In genomic region chr2:76334596-76334995, GRCm38 (mm10) we compare ENCODE assay signal across 16 mouse cellular contexts. TPM values are rescaled to one million over a fixed set of nuclear protein-coding genes. Genes with fewer than 3 reads are reported as not detected.
DNase-seq lines count a peak whose midpoint lies in the region; ATAC-seq and TF ChIP-seq lines count a peak whose summit lies in the region.
"Had no signal": no experiment of that assay in that cellular context is flagged by ENCODE, and none has a peak within 500 bp of the region (broad histone marks: within the 10 kb centered on the region; RNA-seq: fewer than 3 reads in every experiment).

No protein-coding gene starts in this region.

- no peak overlapping the region for H3K27ac ChIP-seq in forebrain, postnatal 0 days (ENCODE audit: low read depth, low read length)
- H3K27ac ChIP-seq in forebrain, embryonic 11.5 days (ENCODE audit: low read depth, low read length): no peak overlapping the region
- H3K27ac ChIP-seq in limb, embryonic 11.5 days (replicated peaks; ENCODE audit: low read depth, low read length): no peak overlapping the region
- no peak overlapping the region for H3K27ac ChIP-seq in limb, embryonic 10.5 days
- H3K27ac ChIP-seq in CH12.LX (ENCODE audit: insufficient read depth, low read depth): no peak overlapping the region
- H3K27ac ChIP-seq: heart, embryonic 10.5 days; hindbrain, embryonic 12.5 days; kidney, embryonic 15.5 days; liver, embryonic 13.5 days had no signal

- 62% methylated on average over 5 of the region's 5 CpGs for WGBS in forebrain, postnatal 0 days
- WGBS in forebrain, embryonic 11.5 days: 82% methylated on average over 5 of the region's 5 CpGs
- WGBS in limb, embryonic 11.5 days: 86% methylated on average over 5 of the region's 5 CpGs
- 88% methylated on average over 5 of the region's 5 CpGs for WGBS in limb, embryonic 10.5 days

- DNase-seq in forebrain, postnatal 0 days: peak; percentile 33
- DNase-seq in forebrain, embryonic 11.5 days (ENCODE audit: low spot score): no peak
- DNase-seq in limb, embryonic 11.5 days (ENCODE audit: low spot score): peak; percentile 22
- DNase-seq in limb, embryonic 10.5 days (ENCODE audit: low spot score): no peak
- DNase-seq in CH12.LX (ENCODE audit: extremely low read depth) (peak; percentile 22), ZHBTc4 (ENCODE audit: low read depth, low spot score) (peak; percentile 61)
- no peak for DNase-seq in spleen, postnatal 14 days (ENCODE audit: low spot score in 2 of 2)
- DNase-seq in frontal cortex, postnatal 25 days (ENCODE audit: low spot score in 2 of 2): no peak
- DNase-seq: liver, embryonic 13.5 days; thymus, adult 2 months had no signal

- no peak overlapping the region for H3K9ac ChIP-seq in forebrain, postnatal 0 days
- no peak overlapping the region for H3K9ac ChIP-seq in forebrain, embryonic 11.5 days (ENCODE audit: low read length)
- no peak overlapping the region for H3K9ac ChIP-seq in limb, embryonic 11.5 days (ENCODE audit: low read length)
- no peak overlapping the region for H3K9ac ChIP-seq in CH12.LX (ENCODE audit: insufficient read depth, low read depth)
- H3K9ac ChIP-seq: hindbrain, embryonic 12.5 days; kidney, embryonic 15.5 days; liver, embryonic 13.5 days had no signal

- TF ChIP-seq EP300 in CH12.LX (IDR thresholded peaks at IDR 0.05; ENCODE audit: low read length): no peak

- no peak for ATAC-seq in forebrain, postnatal 0 days
- ATAC-seq in forebrain, embryonic 11.5 days (replicated peaks; ENCODE audit: low FRiP score): no peak
- no peak for ATAC-seq in limb, embryonic 11.5 days (ENCODE audit: insufficient number of reproducible peaks, low FRiP score, low TSS enrichment, low read depth)

- no peak overlapping the region for H3K4me3 ChIP-seq in forebrain, postnatal 0 days (ENCODE audit: low read depth, low read length)
- H3K4me3 ChIP-seq in forebrain, embryonic 11.5 days (ENCODE audit: low read depth, low read length): no peak overlapping the region
- no peak overlapping the region for H3K4me3 ChIP-seq in limb, embryonic 11.5 days (ENCODE audit: low read depth, low read length)
- H3K4me3 ChIP-seq in limb, embryonic 10.5 days: no peak overlapping the region
- no peak overlapping the region for H3K4me3 ChIP-seq in CH12.LX (replicated peaks in 1 of 3; ENCODE audit: low read depth in 2 of 3, low read length in 2 of 3, poor library complexity in 1 of 3)
- H3K4me3 ChIP-seq: heart, embryonic 10.5 days; hindbrain, embryonic 12.5 days; kidney, embryonic 15.5 days; liver, embryonic 13.5 days had no signal

- no peak overlapping the region for H3K4me2 ChIP-seq in forebrain, postnatal 0 days (ENCODE audit: low read depth)
- no peak overlapping the region for H3K4me2 ChIP-seq in forebrain, embryonic 11.5 days (ENCODE audit: low read depth, low read length, severe bottlenecking)
- no peak overlapping the region for H3K4me2 ChIP-seq in limb, embryonic 11.5 days (ENCODE audit: low read depth, severe bottlenecking)
- no peak overlapping the region for H3K4me2 ChIP-seq in CH12.LX (ENCODE audit: insufficient read depth, low read depth, poor library complexity, severe bottlenecking)
- H3K4me2 ChIP-seq: hindbrain, embryonic 12.5 days; kidney, embryonic 15.5 days; liver, embryonic 13.5 days had no signal

- in situ Hi-C loops in CH12.LX (cut with MboI; ENCODE audit: low pct_ligation_motif_present, low pct_unique_long_range_greater_than_20kb, low sequenced_read_pairs): no loop called here

- peak; percentile 50 for TF ChIP-seq CTCF in forebrain, postnatal 0 days (IDR thresholded peaks at IDR 0.05; ENCODE audit: low read depth)
- peak; percentile 15 to 39; a peak in 2 of 4 replicates for TF ChIP-seq CTCF in CH12.LX (conservative IDR thresholded peaks at IDR 0.05 in 1 of 2, IDR thresholded peaks at IDR 0.05 in 1 of 2; ENCODE audit: low read depth in 2 of 2, low read length in 2 of 2)

- TF ChIP-seq RAD21 in CH12.LX (IDR thresholded peaks at IDR 0.05; ENCODE audit: low read depth, low read length): peak; percentile 12

- no peaks in the 10 kb centered on the region for H3K36me3 ChIP-seq in forebrain, postnatal 0 days (ENCODE audit: insufficient read depth)
- no peaks in the 10 kb centered on the region for H3K36me3 ChIP-seq in forebrain, embryonic 11.5 days (ENCODE audit: control insufficient read depth, insufficient read depth, low read length)
- H3K36me3 ChIP-seq in limb, embryonic 11.5 days (ENCODE audit: control insufficient read depth, insufficient read depth, low read length): no peaks in the 10 kb centered on the region
- no peaks in the 10 kb centered on the region for H3K36me3 ChIP-seq in limb, embryonic 10.5 days
- no peaks in the 10 kb centered on the region for H3K36me3 ChIP-seq in CH12.LX (replicated peaks in 1 of 2; ENCODE audit: control insufficient read depth in 1 of 2, insufficient read depth in 1 of 2, low read length in 1 of 2)
- H3K36me3 ChIP-seq: heart, embryonic 10.5 days; hindbrain, embryonic 12.5 days; kidney, embryonic 15.5 days; liver, embryonic 13.5 days had no signal

- dilution Hi-C loops in CH12.LX (cut with MboI; ENCODE audit: extremely low pct_ligation_motif_present, extremely low pct_unique_long_range_greater_than_20kb, low sequenced_read_pairs): no loop called here

- H3K9me3 ChIP-seq in forebrain, postnatal 0 days (ENCODE audit: low read length): no peaks in the 10 kb centered on the region
- no peaks in the 10 kb centered on the region for H3K9me3 ChIP-seq in forebrain, embryonic 11.5 days (ENCODE audit: control insufficient read depth, low read length)
- H3K9me3 ChIP-seq in limb, embryonic 11.5 days (ENCODE audit: control insufficient read depth, low read length): no peaks in the 10 kb centered on the region
- no peaks in the 10 kb centered on the region for H3K9me3 ChIP-seq in limb, embryonic 10.5 days (replicated peaks)
- no peaks in the 10 kb centered on the region for H3K9me3 ChIP-seq in CH12.LX (replicated peaks; ENCODE audit: low read length)
- H3K9me3 ChIP-seq: heart, embryonic 10.5 days; hindbrain, embryonic 12.5 days; kidney, embryonic 15.5 days; liver, embryonic 13.5 days had no signal

- no peaks in the 10 kb centered on the region for H3K79me2 ChIP-seq in CH12.LX (replicated peaks; ENCODE audit: control insufficient read depth, extremely low read depth, insufficient read depth, poor library complexity, severe bottlenecking)

- peaks cover 4% of the 10 kb centered on the region; the same call in 1 of the 2 replicates for H3K27me3 ChIP-seq in forebrain, postnatal 0 days (ENCODE audit: insufficient read depth, low read length)
- H3K27me3 ChIP-seq in forebrain, embryonic 11.5 days (ENCODE audit: control insufficient read depth, insufficient read depth, low read length): no peaks in the 10 kb centered on the region; the same call in 1 of the 2 replicates
- peaks cover 7% of the 10 kb centered on the region for H3K27me3 ChIP-seq in limb, embryonic 11.5 days (ENCODE audit: control insufficient read depth, insufficient read depth, low read length)
- H3K27me3 ChIP-seq in limb, embryonic 10.5 days (ENCODE audit: low read depth, poor library complexity, severe bottlenecking): peaks cover 29% of the 10 kb centered on the region
- no peaks in the 10 kb centered on the region for H3K27me3 ChIP-seq in CH12.LX (replicated peaks)

- TF ChIP-seq POLR2A in CH12.LX (IDR thresholded peaks at IDR 0.05; ENCODE audit: low read depth, low read length): no peak

- H3K4me1 ChIP-seq in forebrain, postnatal 0 days (ENCODE audit: insufficient read depth): 0 out of 2 replicates have a peak, but pooled peaks cover 5% of the 10 kb centered on the region
- H3K4me1 ChIP-seq in forebrain, embryonic 11.5 days (replicated peaks; ENCODE audit: control insufficient read depth, insufficient read depth, low read length): 0 out of 2 replicates have a peak, but pooled peaks cover 3% of the 10 kb centered on the region
- no peaks in the 10 kb centered on the region; the same call in 1 of the 2 replicates for H3K4me1 ChIP-seq in limb, embryonic 11.5 days (ENCODE audit: control insufficient read depth, insufficient read depth, low read length)
- H3K4me1 ChIP-seq in limb, embryonic 10.5 days: peaks cover 19% of the 10 kb centered on the region
- no peaks in the 10 kb centered on the region for H3K4me1 ChIP-seq in CH12.LX (ENCODE audit: control insufficient read depth in 1 of 2, insufficient read depth in 2 of 2)

TF ChIP-seq in CH12.LX, 34 proteins besides CTCF, POLR2A, EP300 and RAD21 (continues in another document):
- TF ChIP-seq SMC3 (IDR thresholded peaks at IDR 0.05; ENCODE audit: low read depth, low read length): no peak
- no peak for TF ChIP-seq POLR2AphosphoS2 (IDR thresholded peaks at IDR 0.05; ENCODE audit: low read depth, low read length)

RNA-seq across cellular contexts. Expression of gene Pde11a, which starts 4.0 kb away (rescaled TPM):
- 0.86 and 1.2 TPM in 2 replicates for total RNA-seq in forebrain, postnatal 0 days (2014; rRNA removed)
- 0.43 and 1.0 TPM in 2 replicates for polyA plus RNA-seq in forebrain, postnatal 0 days (2015; fragmentation: Nextera tagmentation; extraction: Ambion mirVana)
- 0.12 TPM in 1 of 2 replicates, not detected in the other for polyA plus RNA-seq in forebrain, embryonic 11.5 days (2014; fragmentation: Nextera tagmentation; extraction: Ambion mirVana)
- 0.31 and 0.52 TPM in 2 replicates for polyA plus RNA-seq in limb, embryonic 11.5 days (2014; fragmentation: Nextera tagmentation; extraction: Ambion mirVana)
- 0.11 and 0.25 TPM in 2 replicates for polyA plus RNA-seq in limb, embryonic 10.5 days (2016; fragmentation: Nextera tagmentation; extraction: Ambion mirVana)
- total RNA-seq in CH12.LX (2012; rRNA removed) (0.08 and 0.38 TPM in 2 replicates), CH12.LX (2014; rRNA removed) (0.20 and 0.21 TPM in 2 replicates)
- polyA plus RNA-seq in CH12.LX (2012; ENCODE audit: insufficient read length, low read depth): 0.14 and 0.34 TPM in 2 replicates
- total RNA-seq: common myeloid progenitor, adult 5-6 weeks had no signal
- polyA plus RNA-seq: liver, embryonic 13.5 days had no signal

RNA-seq across cellular contexts. Expression of gene Cyct, which starts 25.7 kb away (rescaled TPM):
- not detected in 2 replicates for total RNA-seq in forebrain, postnatal 0 days (2014; rRNA removed)
- polyA plus RNA-seq in forebrain, postnatal 0 days (2015; fragmentation: Nextera tagmentation; extraction: Ambion mirVana): 0.34 TPM in 1 of 2 replicates, not detected in the other
- not detected in 2 replicates for polyA plus RNA-seq in forebrain, embryonic 11.5 days (2014; fragmentation: Nextera tagmentation; extraction: Ambion mirVana)
- polyA plus RNA-seq in limb, embryonic 11.5 days (2014; fragmentation: Nextera tagmentation; extraction: Ambion mirVana): not detected in 2 replicates
- polyA plus RNA-seq in limb, embryonic 10.5 days (2016; fragmentation: Nextera tagmentation; extraction: Ambion mirVana): not detected in 2 replicates
- total RNA-seq in CH12.LX (2012; rRNA removed) (not detected in 2 replicates), CH12.LX (2014; rRNA removed) (not detected in 2 replicates)
- polyA plus RNA-seq in CH12.LX (2012; ENCODE audit: insufficient read length, low read depth): not detected in 2 replicates
- total RNA-seq: common myeloid progenitor, adult 5-6 weeks; layer of hippocampus, postnatal 14 days; megakaryocyte, adult 5-6 weeks had no signal
- polyA plus RNA-seq: hindbrain, embryonic 12.5 days; kidney, embryonic 15.5 days; liver, embryonic 13.5 days; thymus, adult 2 months had no signal

RNA-seq across cellular contexts. Expression of gene Rbm45, which starts 35.2 kb away (rescaled TPM):
- 44.9 and 50.1 TPM in 2 replicates for total RNA-seq in forebrain, postnatal 0 days (2014; rRNA removed)
- polyA plus RNA-seq in forebrain, postnatal 0 days (2015; fragmentation: Nextera tagmentation; extraction: Ambion mirVana): 17.1 TPM in 2 replicates
- polyA plus RNA-seq in forebrain, embryonic 11.5 days (2014; fragmentation: Nextera tagmentation; extraction: Ambion mirVana): 17.2 and 19.0 TPM in 2 replicates
- polyA plus RNA-seq in limb, embryonic 11.5 days (2014; fragmentation: Nextera tagmentation; extraction: Ambion mirVana): 16.3 and 16.8 TPM in 2 replicates
- polyA plus RNA-seq in limb, embryonic 10.5 days (2016; fragmentation: Nextera tagmentation; extraction: Ambion mirVana): 13.8 and 14.2 TPM in 2 replicates
- 53.7 and 60.2 TPM in 2 replicates for total RNA-seq in CH12.LX (2012; rRNA removed)
- total RNA-seq in CH12.LX (2014; rRNA removed): 59.7 and 61.4 TPM in 2 replicates
- polyA plus RNA-seq in CH12.LX (2012; ENCODE audit: insufficient read length, low read depth): 53.3 and 56.0 TPM in 2 replicates

Comparison
In these comparisons a context has a peak if more than half of its experiments do, and no peak if none do; other contexts are left out.
1. DNase-seq: peak in forebrain, postnatal 0 days (single experiment), limb, embryonic 11.5 days (single experiment), CH12.LX (single experiment) and ZHBTc4 (single experiment); none in forebrain, embryonic 11.5 days (single experiment), limb, embryonic 10.5 days (single experiment), spleen, postnatal 14 days (0 of 2) and frontal cortex, postnatal 25 days (0 of 2).